Mouse (Mus musculus): ENCODE results near the gene Insm1.

DNA sequence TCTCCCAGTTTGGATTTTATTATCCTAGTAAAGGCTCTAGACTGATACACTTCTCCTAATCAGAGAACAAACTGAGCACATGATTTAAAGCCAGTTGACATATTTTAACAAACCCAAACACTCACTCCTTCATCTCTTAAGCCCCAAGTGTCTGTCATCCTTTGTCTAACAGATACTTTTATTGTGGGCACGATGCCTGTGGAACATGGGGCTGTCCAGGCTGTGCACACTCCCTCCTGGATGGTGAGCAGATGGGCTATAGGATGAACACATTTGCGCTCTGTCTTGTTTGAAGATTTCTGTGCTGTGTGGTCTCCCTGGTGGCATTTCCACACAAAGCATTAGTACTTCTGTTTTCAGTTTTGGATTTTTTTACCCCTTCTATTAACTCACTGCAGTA lies 6.7 kb downstream of the Insm1 start:
- no peak for TF ChIP-seq CTCF (IDR thresholded peaks at IDR 0.05; ENCODE audit: borderline replicate concordance, extremely low read depth, insufficient read depth, insufficient read length)
- no peak for TF ChIP-seq POLR2A (IDR thresholded peaks at IDR 0.05; ENCODE audit: borderline replicate concordance, extremely low read depth, insufficient read depth, insufficient read length, poor library complexity, severe bottlenecking)

Measured in brain, embryonic 14.5 days (tissue).